11 mouse cellular contexts compared by ENCODE assay signal in the genomic region with DNA sequence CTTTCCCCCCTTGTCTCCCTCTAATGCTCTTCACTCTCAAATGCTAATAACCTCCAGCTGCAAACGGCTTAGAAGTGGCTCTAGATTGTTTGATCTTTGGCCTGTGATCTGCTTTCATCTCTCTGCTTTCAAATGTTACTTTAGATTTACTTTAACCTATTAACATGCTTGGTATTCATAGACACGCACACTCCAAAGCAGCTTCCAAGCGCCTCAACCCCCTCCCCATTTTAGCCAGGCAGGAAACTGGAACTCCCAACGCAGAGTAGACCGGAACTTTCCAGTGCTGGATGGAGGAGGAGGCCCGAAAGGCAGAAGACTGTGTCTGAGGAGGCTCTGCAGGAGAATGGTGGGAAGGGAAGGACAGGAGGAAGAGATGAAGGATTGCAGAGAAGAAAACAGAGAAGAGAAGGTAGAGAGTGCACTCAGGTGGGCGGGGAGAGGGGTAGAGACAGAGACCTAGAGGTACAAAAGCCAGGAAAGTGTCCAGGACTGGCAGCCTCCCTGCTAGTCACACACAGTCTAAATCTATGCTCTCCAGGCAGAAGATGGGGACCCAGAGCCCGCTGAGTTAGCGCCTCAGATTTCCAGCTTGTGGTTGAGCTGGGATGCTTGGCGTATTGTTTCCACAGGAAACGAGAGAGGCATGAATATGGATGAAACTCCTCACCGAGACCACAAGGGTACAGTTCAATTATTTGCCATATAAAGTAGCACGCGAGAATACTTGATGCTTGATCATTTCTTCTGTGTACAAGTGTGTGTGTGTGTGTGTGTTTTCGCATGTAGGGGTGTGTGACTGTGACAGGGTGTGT.
DNase-seq lines count a peak whose midpoint lies in the region; ATAC-seq lines count a peak whose summit lies in the region.
"Had no signal": no experiment of that assay in that cellular context is flagged by ENCODE, and none has a peak within 500 bp of the region (broad histone marks: within the 10 kb centered on the region; RNA-seq: fewer than 3 reads in every experiment).

No protein-coding gene starts in this region.

- H3K4me3 ChIP-seq in embryonic facial prominence, embryonic 13.5 days, result no peak overlapping the region
- H3K4me3 ChIP-seq in hindbrain, embryonic 15.5 days, result no peak overlapping the region
- H3K4me3 ChIP-seq in midbrain, embryonic 15.5 days, result no peak overlapping the region
- H3K4me3 ChIP-seq: lung, embryonic 15.5 days had no signal

- H3K4me1 ChIP-seq in embryonic facial prominence, embryonic 13.5 days, result peaks cover 28% of the 10 kb centered on the region
- H3K4me1 ChIP-seq in hindbrain, embryonic 15.5 days (replicated peaks), result peaks cover 24% of the 10 kb centered on the region
- H3K4me1 ChIP-seq in midbrain, embryonic 15.5 days, result peaks cover 28% of the 10 kb centered on the region

- H3K27me3 ChIP-seq in embryonic facial prominence, embryonic 13.5 days, result no peaks in the 10 kb centered on the region
- no peaks in the 10 kb centered on the region for H3K27me3 ChIP-seq in hindbrain, embryonic 15.5 days
- H3K27me3 ChIP-seq in midbrain, embryonic 15.5 days (replicated peaks), result no peaks in the 10 kb centered on the region
- H3K27me3 ChIP-seq: lung, embryonic 15.5 days had no signal

- ATAC-seq in embryonic facial prominence, embryonic 13.5 days (ENCODE audit: insufficient number of reproducible peaks, insufficient read depth, low FRiP score, low TSS enrichment, low read depth), result no peak; the same call in 1 of the 2 replicates
- ATAC-seq in hindbrain, embryonic 15.5 days (ENCODE audit: low FRiP score, low read depth), result no peak
- peak; percentile 63; the same call in 1 of the 2 replicates for ATAC-seq in midbrain, embryonic 15.5 days (replicated peaks)

- DNase-seq in kidney, postnatal 14 days, result peak; percentile 17
- no peak for DNase-seq in kidney, adult 8-10 months
- DNase-seq in cerebellum, adult 18-20 months, result no peak
- DNase-seq in cerebellum, adult 8-10 months, result no peak
- DNase-seq: adrenal gland, postnatal 25 days; cerebellum, adult 11 months; heart, postnatal 4 days had no signal

- H3K9ac ChIP-seq in embryonic facial prominence, embryonic 13.5 days, result no peak overlapping the region
- H3K9ac ChIP-seq in hindbrain, embryonic 15.5 days, result no peak overlapping the region
- no peak overlapping the region for H3K9ac ChIP-seq in midbrain, embryonic 15.5 days
- H3K9ac ChIP-seq: lung, embryonic 15.5 days had no signal

- H3K36me3 ChIP-seq in embryonic facial prominence, embryonic 13.5 days, result no peaks in the 10 kb centered on the region
- H3K36me3 ChIP-seq in hindbrain, embryonic 15.5 days, result no peaks in the 10 kb centered on the region
- no peaks in the 10 kb centered on the region for H3K36me3 ChIP-seq in midbrain, embryonic 15.5 days (replicated peaks)
- H3K36me3 ChIP-seq: lung, embryonic 15.5 days had no signal

- peak overlapping the region; percentile 81 for H3K27ac ChIP-seq in embryonic facial prominence, embryonic 13.5 days
- peak overlapping the region; percentile 25; the same call in 1 of the 2 replicates for H3K27ac ChIP-seq in hindbrain, embryonic 15.5 days (replicated peaks)
- H3K27ac ChIP-seq in midbrain, embryonic 15.5 days, result peak overlapping the region; percentile 71
- H3K27ac ChIP-seq: lung, embryonic 15.5 days had no signal

- peak overlapping the region; percentile 28 for H3K4me2 ChIP-seq in embryonic facial prominence, embryonic 13.5 days
- H3K4me2 ChIP-seq in hindbrain, embryonic 15.5 days, result no peak overlapping the region
- peak overlapping the region; percentile 27 for H3K4me2 ChIP-seq in midbrain, embryonic 15.5 days
- H3K4me2 ChIP-seq: lung, embryonic 15.5 days had no signal

- WGBS in embryonic facial prominence, embryonic 13.5 days, result 26% methylated on average over 15 of the region's 15 CpGs
- 30% methylated on average over 15 of the region's 15 CpGs for WGBS in hindbrain, embryonic 15.5 days
- WGBS in midbrain, embryonic 15.5 days, result 18% methylated on average over 15 of the region's 15 CpGs

- H3K9me3 ChIP-seq in embryonic facial prominence, embryonic 13.5 days, result no peaks in the 10 kb centered on the region
- H3K9me3 ChIP-seq in hindbrain, embryonic 15.5 days, result no peaks in the 10 kb centered on the region
- H3K9me3 ChIP-seq in midbrain, embryonic 15.5 days, result no peaks in the 10 kb centered on the region
- H3K9me3 ChIP-seq: lung, embryonic 15.5 days had no signal

Comparison
In these comparisons a context has a peak if more than half of its experiments do, and no peak if none do; other contexts are left out.
1. H3K27ac ChIP-seq: peak in every context shown above with its lines; median percentile 81 in embryonic facial prominence, embryonic 13.5 days; 71 in midbrain, embryonic 15.5 days; 25 in hindbrain, embryonic 15.5 days.